Comparison of ENCODE assay signal across 12 mouse cellular contexts in the genomic region with DNA sequence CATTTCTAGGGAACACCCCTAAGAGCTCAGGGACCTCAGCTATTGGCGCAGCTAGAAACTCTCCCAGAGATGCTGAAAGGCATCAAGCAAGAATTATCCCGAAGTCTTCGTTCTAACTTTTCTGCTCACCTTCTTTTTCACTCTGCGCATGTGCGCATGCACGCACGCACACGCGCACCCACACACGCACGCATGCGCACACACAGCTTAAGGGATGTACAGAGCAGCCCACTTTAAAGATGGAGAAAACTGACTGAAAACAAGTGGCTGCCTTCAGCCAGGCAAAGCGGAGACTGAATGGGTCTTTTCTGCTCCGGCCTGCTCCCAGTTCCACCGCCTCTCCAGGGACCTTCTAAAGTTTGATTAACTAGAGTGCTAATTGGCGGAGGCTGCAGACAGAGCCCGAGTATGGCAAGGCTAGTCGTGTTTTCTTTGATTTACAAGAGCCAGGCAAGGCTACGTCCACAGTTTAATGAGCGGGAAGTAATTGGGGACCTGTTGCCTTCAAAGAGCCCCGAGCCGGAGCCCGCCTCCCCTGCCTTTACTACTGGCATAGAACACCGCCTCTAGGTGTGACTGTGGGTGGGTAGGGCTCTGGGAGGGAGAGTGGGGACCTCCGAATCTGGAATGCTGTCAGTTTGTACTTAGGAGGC.
A peak's percentile ranks its signal among the peaks of the same experiment; 100 is the strongest.
DNase-seq lines count a peak whose midpoint lies in the region; ATAC-seq and TF ChIP-seq lines count a peak whose summit lies in the region.
"Had no signal": no experiment of that assay in that cellular context is flagged by ENCODE, and none has a peak within 500 bp of the region (broad histone marks: within the 10 kb centered on the region; RNA-seq: fewer than 3 reads in every experiment).

No protein-coding gene starts in this region.

- WGBS in hindbrain, postnatal 0 days, result 71% methylated on average over 25 of the region's 25 CpGs
- WGBS in hindbrain, embryonic 11.5 days, result 71% methylated on average over 25 of the region's 25 CpGs
- WGBS in limb, embryonic 11.5 days, result 46% methylated on average over 25 of the region's 25 CpGs

- no peak overlapping the region for H3K9ac ChIP-seq in hindbrain, postnatal 0 days (replicated peaks; ENCODE audit: low read length)
- no peak overlapping the region for H3K9ac ChIP-seq in hindbrain, embryonic 11.5 days (ENCODE audit: low read depth, low read length)
- H3K9ac ChIP-seq in limb, embryonic 11.5 days (ENCODE audit: low read length), result no peak overlapping the region
- H3K9ac ChIP-seq: hindbrain, embryonic 15.5 days had no signal

- H3K27ac ChIP-seq in hindbrain, postnatal 0 days, result no peak overlapping the region
- H3K27ac ChIP-seq in hindbrain, embryonic 11.5 days (ENCODE audit: low read depth, low read length), result no peak overlapping the region
- peak overlapping the region; percentile 28; the same call in 1 of the 2 replicates for H3K27ac ChIP-seq in testis, adult 2 months (ENCODE audit: control insufficient read depth, insufficient read depth, low read depth, low read length)
- H3K27ac ChIP-seq in limb, embryonic 11.5 days (replicated peaks; ENCODE audit: low read depth, low read length), result no peak overlapping the region
- H3K27ac ChIP-seq: hindbrain, embryonic 15.5 days had no signal

- peak; percentile 20 for DNase-seq in hindbrain, postnatal 0 days (ENCODE audit: low spot score)
- DNase-seq in hindbrain, embryonic 11.5 days (ENCODE audit: low spot score), result no peak
- no peak for DNase-seq in testis, postnatal 10 days (ENCODE audit: low spot score)
- peak; percentile 82 for DNase-seq in limb, embryonic 11.5 days (ENCODE audit: low spot score)
- DNase-seq in spleen, adult 18-20 months, result no peak
- DNase-seq in c-Kit-positive CD71-positive TER-119-positive erythroid progenitor cells, embryonic 14.5 days (ENCODE audit: low spot score), result no peak
- DNase-seq: cerebellum, adult 18-20 months; lung, adult 2 months had no signal

- H3K36me3 ChIP-seq in hindbrain, postnatal 0 days (ENCODE audit: insufficient read depth, low read length), result no peaks in the 10 kb centered on the region
- no peaks in the 10 kb centered on the region for H3K36me3 ChIP-seq in hindbrain, embryonic 11.5 days (ENCODE audit: control insufficient read depth, insufficient read depth, low read length)
- no peaks in the 10 kb centered on the region for H3K36me3 ChIP-seq in testis, adult 2 months (ENCODE audit: control insufficient read depth, insufficient read depth, low read length)
- no peaks in the 10 kb centered on the region for H3K36me3 ChIP-seq in limb, embryonic 11.5 days (ENCODE audit: control insufficient read depth, insufficient read depth, low read length)
- H3K36me3 ChIP-seq: hindbrain, embryonic 15.5 days had no signal

- no peak for TF ChIP-seq POLR2A in testis, adult 2 months (IDR thresholded peaks at IDR 0.05; ENCODE audit: control insufficient read depth, low read depth, low read length)

- no peaks in the 10 kb centered on the region for H3K27me3 ChIP-seq in hindbrain, postnatal 0 days (ENCODE audit: insufficient read depth, low read length)
- H3K27me3 ChIP-seq in hindbrain, embryonic 11.5 days (ENCODE audit: control insufficient read depth, insufficient read depth, low read length), result no peaks in the 10 kb centered on the region; the same call in 1 of the 2 replicates
- H3K27me3 ChIP-seq in testis, adult 2 months (ENCODE audit: control insufficient read depth, insufficient read depth, low read length), result no peaks in the 10 kb centered on the region
- peaks cover 2% of the 10 kb centered on the region; the same call in 1 of the 2 replicates for H3K27me3 ChIP-seq in limb, embryonic 11.5 days (ENCODE audit: control insufficient read depth, insufficient read depth, low read length)

- H3K9me3 ChIP-seq in hindbrain, postnatal 0 days (ENCODE audit: low read length), result no peaks in the 10 kb centered on the region
- H3K9me3 ChIP-seq in hindbrain, embryonic 11.5 days (ENCODE audit: control insufficient read depth, low read length), result no peaks in the 10 kb centered on the region
- no peaks in the 10 kb centered on the region for H3K9me3 ChIP-seq in limb, embryonic 11.5 days (ENCODE audit: control insufficient read depth, low read length)
- H3K9me3 ChIP-seq: hindbrain, embryonic 15.5 days had no signal

- TF ChIP-seq CTCF in hindbrain, postnatal 0 days (IDR thresholded peaks at IDR 0.05; ENCODE audit: low read depth), result no peak
- TF ChIP-seq CTCF in testis, adult 2 months (IDR thresholded peaks at IDR 0.05; ENCODE audit: control insufficient read depth, insufficient read depth, insufficient replicate concordance, low read depth, low read length), result no peak

- no peak for ATAC-seq in hindbrain, postnatal 0 days
- ATAC-seq in hindbrain, embryonic 11.5 days (ENCODE audit: low FRiP score), result no peak
- peak; percentile 71 for ATAC-seq in limb, embryonic 11.5 days (ENCODE audit: insufficient number of reproducible peaks, low FRiP score, low TSS enrichment, low read depth)
- ATAC-seq in megakaryocyte-erythroid progenitor cell, adult 5-6 weeks (replicated peaks; ENCODE audit: low FRiP score, low TSS enrichment, poor library complexity, severe bottlenecking), result no peak

- 0 out of 2 replicates have a peak, but pooled peaks cover 8% of the 10 kb centered on the region for H3K4me1 ChIP-seq in hindbrain, postnatal 0 days (ENCODE audit: insufficient read depth, low read length)
- 0 out of 2 replicates have a peak, but pooled peaks cover 2% of the 10 kb centered on the region for H3K4me1 ChIP-seq in hindbrain, embryonic 11.5 days (replicated peaks; ENCODE audit: control insufficient read depth, insufficient read depth, low read length)
- H3K4me1 ChIP-seq in testis, adult 2 months (ENCODE audit: control insufficient read depth, insufficient read depth, low read length), result peaks cover 26% of the 10 kb centered on the region
- peaks cover 20% of the 10 kb centered on the region for H3K4me1 ChIP-seq in limb, embryonic 11.5 days (ENCODE audit: control insufficient read depth, insufficient read depth, low read length)

- H3K4me3 ChIP-seq in hindbrain, postnatal 0 days (ENCODE audit: low read length), result no peak overlapping the region
- H3K4me3 ChIP-seq in hindbrain, embryonic 11.5 days (ENCODE audit: low read depth, low read length), result no peak overlapping the region
- peak overlapping the region; percentile 75 for H3K4me3 ChIP-seq in testis, adult 2 months (ENCODE audit: control insufficient read depth, low read depth, low read length)
- no peak overlapping the region for H3K4me3 ChIP-seq in limb, embryonic 11.5 days (ENCODE audit: low read depth, low read length)
- H3K4me3 ChIP-seq: hindbrain, embryonic 15.5 days had no signal

- no peak overlapping the region for H3K4me2 ChIP-seq in hindbrain, postnatal 0 days (ENCODE audit: low read depth, low read length)
- H3K4me2 ChIP-seq in hindbrain, embryonic 11.5 days (replicated peaks; ENCODE audit: low read depth, low read length), result no peak overlapping the region
- no peak overlapping the region for H3K4me2 ChIP-seq in limb, embryonic 11.5 days (ENCODE audit: low read depth, severe bottlenecking)
- H3K4me2 ChIP-seq: hindbrain, embryonic 15.5 days; midbrain, embryonic 11.5 days had no signal

Comparison
In these comparisons a context has a peak if more than half of its experiments do, and no peak if none do; other contexts are left out.
1. DNase-seq: peak in hindbrain, postnatal 0 days (single experiment) and limb, embryonic 11.5 days (single experiment); none in hindbrain, embryonic 11.5 days (single experiment), testis, postnatal 10 days (single experiment), spleen, adult 18-20 months (0 of 2) and c-Kit-positive CD71-positive TER-119-positive erythroid progenitor cells, embryonic 14.5 days (single experiment).